Mouse (Mus musculus): ENCODE data around the gene Zmpste24. TPM values are rescaled to one million over a fixed set of nuclear protein-coding genes. Genes with fewer than 3 reads are reported as not detected.
A peak's percentile ranks its signal among the peaks of the same experiment; 100 is the strongest.

The Zmpste24 gene
- total RNA-seq, 2 experiments from 2014 or later: 42.6 to 43.1 TPM

GRCm38 (mm10) chr4:121039331-121040115, 58.5 kb downstream of the Zmpste24 start, which contains the start of gene Col9a2:
Gene Col9a2, plus strand, starts transcription at chr4:121039385.
- no peak for DNase-seq (ENCODE audit: low spot score in 2 of 2)

- no peak for DNase-seq (ENCODE audit: low spot score in 2 of 2)
Observed at GRCm38 (mm10) chr4:121033006-121033405, 65.0 kb downstream of the Zmpste24 start.

- DNase-seq (ENCODE audit: low spot score in 2 of 2): no peak
Observed at GRCm38 (mm10) chr4:121031440-121031839, 66.6 kb downstream of the Zmpste24 start.

- no peak for DNase-seq (ENCODE audit: low spot score in 2 of 2)
Observed at GRCm38 (mm10) chr4:121029632-121030031, 68.4 kb downstream of the Zmpste24 start.

DNA sequence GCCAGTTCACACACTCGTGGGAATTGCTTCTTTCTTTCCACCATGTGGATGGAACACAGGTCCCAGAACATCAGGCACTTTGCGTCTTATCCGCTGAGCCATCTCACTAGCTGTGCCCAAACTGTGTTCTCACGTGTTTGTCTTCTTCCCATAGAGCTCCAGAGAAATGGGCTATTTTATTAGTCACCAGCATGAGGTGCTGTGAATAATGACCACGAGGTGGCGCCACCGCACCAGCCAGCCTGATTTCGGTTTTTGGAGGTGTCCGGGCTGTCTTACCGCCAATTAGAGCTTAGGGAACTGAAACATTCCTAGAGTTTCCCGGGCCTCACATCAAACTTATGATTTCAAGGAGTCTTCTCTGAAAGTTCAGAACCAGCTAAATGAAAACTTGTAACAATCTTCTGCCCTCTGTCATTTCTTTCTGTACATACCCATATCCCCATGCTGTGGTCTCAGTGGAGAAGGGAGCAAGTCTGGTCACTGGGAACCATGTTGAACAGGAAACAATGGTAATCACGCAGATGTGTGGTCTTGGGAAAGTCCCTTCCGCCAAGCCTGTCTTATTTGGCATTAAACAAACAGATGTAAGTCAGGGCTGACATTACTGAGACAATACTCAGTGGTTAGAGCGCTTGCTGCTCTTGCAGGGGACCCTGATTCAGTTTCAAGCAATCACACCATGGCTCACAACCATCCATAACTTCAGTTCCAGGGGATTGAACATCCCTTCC, 69.2 kb downstream of the Zmpste24 start:
- DNase-seq (ENCODE audit: low spot score in 2 of 2): no peak

DNA sequence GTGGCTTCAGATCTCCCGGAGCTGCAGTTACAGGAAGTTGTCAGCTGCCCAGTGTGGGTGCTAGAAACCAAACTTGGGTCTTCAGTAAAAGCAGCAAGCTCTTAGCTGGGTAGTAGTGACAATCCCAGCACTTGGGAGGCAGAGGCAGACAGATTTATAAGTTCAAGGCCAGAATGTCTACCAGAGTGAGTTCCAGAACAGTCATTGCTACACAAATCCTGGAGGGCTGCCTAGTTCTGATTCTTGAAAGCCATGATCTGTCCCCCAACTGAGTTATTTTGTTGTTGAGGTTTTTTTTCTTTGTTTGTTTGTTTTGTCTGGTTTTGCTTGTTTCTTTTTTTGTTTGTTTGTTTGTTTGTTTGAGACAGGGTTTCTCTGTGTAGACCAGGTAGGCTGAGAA, 69.9 kb downstream of the Zmpste24 start:
- DNase-seq (ENCODE audit: low spot score in 2 of 2): no peak

GRCm38 (mm10) chr4:121025681-121026080, 72.4 kb downstream of the Zmpste24 start:
- DNase-seq (ENCODE audit: low spot score in 2 of 2): no peak

GRCm38 (mm10) chr4:121023941-121024340, 74.1 kb downstream of the Zmpste24 start:
- peak in 1 of 2 experiments; percentile 31 for DNase-seq (ENCODE audit: low spot score in 2 of 2)

- no peak for DNase-seq (ENCODE audit: low spot score in 2 of 2)
Observed at GRCm38 (mm10) chr4:121023464-121023863, 74.6 kb downstream of the Zmpste24 start.

GRCm38 (mm10) chr4:121021911-121022310, 76.1 kb downstream of the Zmpste24 start:
- DNase-seq (ENCODE audit: low spot score in 2 of 2): no peak

GRCm38 (mm10) chr4:121020040-121020790, 77.8 kb downstream of the Zmpste24 start:
- DNase-seq (ENCODE audit: low spot score in 2 of 2): no peak

DNA sequence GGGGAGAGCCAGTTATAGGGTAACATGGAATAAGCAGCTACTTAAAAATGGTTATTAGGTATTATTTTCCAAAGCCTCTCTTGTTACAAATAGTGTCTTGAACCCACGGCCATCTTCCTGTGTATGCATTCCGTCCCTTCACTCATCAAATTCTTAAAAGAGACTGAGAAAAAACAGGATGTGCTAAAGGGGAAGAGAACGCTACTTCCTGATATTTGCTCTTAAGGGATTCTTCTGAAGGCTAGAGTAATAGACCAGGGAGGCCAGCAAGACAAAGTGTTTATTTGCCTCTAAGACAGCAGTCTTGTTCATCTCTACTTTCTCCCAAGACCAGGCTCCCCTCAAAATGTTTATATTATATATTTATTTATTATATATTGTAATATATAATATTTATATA, 79.8 kb downstream of the Zmpste24 start:
- no peak for DNase-seq (ENCODE audit: low spot score in 2 of 2)

- DNase-seq (ENCODE audit: low spot score in 2 of 2): peak; percentile 99 to 100
Observed at GRCm38 (mm10) chr4:121016928-121017657, 80.9 kb downstream of the Zmpste24 start, which contains the start of gene Smap2. Gene Smap2, minus strand, starts transcription at chr4:121017247.

DNA sequence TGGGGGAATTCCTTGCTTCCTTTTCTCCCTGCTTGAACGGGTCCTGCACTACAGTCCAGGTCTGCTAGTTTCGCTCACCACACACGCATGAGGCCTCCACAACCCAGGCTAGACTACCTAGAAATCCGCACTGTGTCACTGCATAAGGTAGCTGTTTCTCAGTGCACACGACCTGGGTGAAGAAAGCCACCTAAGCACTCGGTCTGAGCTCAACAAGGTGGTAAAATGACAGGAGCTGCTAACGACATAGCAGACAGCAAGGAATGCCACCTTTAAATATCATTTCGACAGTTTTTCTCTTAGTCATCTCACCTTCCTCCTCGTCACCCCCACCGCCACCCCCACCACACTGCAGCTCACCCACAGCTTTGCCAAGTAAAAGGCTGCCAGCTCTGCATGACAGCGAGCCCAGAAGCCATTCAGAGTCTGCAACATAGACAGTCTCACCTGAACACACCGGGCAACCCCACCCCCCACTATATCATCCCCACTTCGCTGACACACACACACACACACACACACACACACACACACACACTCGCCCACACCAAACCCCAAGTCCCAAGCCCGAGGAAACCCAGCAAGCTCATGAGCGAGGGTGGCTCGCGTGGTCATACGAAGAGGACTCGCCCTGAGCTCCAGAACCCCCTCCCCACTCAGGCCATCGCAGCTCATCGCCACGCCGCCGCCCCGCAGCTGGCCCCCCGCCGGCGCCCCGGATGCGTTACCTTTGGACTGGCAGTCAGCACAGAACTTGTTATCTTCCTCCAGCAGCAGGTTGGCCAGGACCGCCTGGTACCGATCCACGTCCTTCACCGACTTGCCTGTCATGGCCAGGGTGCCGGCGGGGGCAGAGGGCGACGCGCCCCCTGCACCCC, 81.8 kb downstream of the Zmpste24 start:
- DNase-seq (ENCODE audit: low spot score in 2 of 2): no peak

DNA sequence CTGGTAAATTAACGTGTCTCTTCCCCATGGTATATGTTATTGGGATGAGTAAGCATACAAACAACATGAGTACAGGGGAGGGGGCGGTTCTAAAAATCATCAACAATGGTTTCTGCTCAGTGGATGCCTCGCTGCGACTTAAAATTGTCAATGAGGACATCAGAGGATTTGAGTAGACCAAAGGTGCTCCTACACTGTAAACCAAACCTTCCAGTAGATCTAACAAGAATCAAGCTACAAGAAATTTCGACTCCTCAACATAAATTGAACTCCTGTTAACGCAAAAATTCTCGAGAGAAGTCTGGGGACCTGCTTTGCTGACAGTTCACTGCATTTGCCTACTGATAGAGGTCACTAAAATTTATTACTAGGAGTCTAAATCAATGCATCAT, 82.8 kb downstream of the Zmpste24 start:
- no peak for DNase-seq (ENCODE audit: low spot score in 2 of 2)

- no peak for DNase-seq (ENCODE audit: low spot score in 2 of 2)
Observed at GRCm38 (mm10) chr4:121014594-121015267, 83.3 kb downstream of the Zmpste24 start.

DNA sequence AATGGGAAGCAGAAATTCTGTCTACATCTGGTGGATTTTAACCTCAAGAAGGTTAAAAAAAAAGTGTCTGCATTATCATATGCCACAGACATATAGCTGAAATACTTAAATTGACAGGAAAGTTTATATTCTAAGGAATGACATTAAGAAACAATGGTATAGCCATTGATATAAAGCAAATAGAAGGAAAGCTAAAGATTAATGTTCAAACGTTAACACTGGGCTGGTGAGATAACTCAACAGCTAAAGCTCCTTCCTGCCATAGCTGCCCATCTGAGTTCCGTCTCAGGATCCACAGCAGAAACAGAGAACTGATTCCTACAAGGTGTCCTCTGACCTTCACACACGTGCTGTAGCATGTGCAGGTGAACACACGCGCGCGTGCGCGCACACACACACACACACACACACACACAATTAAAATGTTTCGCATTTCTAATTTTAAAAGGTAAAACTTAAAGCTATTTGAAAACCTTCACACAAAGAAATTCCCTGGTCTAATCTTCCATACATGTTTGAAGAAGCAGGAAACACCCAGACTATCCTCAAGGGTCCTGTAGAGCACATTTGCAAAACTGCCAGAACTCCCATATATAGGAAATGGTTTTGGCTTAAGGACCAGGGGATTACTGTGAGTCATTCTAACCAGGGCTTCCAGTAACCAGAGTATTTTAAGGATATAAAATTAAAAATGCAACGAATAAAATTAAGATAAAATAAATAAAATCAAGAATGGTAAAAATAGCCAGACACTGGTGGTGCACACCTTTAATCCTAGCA, 87.1 kb downstream of the Zmpste24 start:
- DNase-seq (ENCODE audit: low spot score in 2 of 2): no peak

Data from adrenal gland, postnatal 4 days (tissue).